Mouse (Mus musculus) forebrain, embryonic 11.5 days (tissue): ENCODE measurements at regions not wholly inside any gene's neighbourhood (a gene's known extent, or its start where the extent isn't known, plus 50 kb on each side); places are given as distances from the start of the nearest gene placed in this dataset.

ENCODE experiments used
- ATAC-seq: fragments of 200-750 bp; cut with Nextera tagmentation; replicated peaks from 2 replicates; pipeline ENCODE4 v1.8.0; 2017; ENCODE audit warnings: moderate TSS enrichment; ENCODE audit not compliant: low FRiP score
- DNase-seq: peaks from one replicate; pipeline ENCODE4 v3.0.0-alpha.2; 2017; ENCODE audit warnings: low spot score
- H3K27ac ChIP-seq: fragments of 300-500 bp; sonication (generic); 2 replicates; pipeline ENCODE4 v1.5.1; 2014; ENCODE audit warnings: low read depth, low read length
- H3K27me3 ChIP-seq: fragments of 300-500 bp; sonication (generic); 2 replicates; pipeline ENCODE4 v1.6.1; 2014; ENCODE audit warnings: mild to moderate bottlenecking, low read length, mixed read lengths; ENCODE audit not compliant: control insufficient read depth, insufficient read depth
- H3K36me3 ChIP-seq: fragments of 300-500 bp; sonication (generic); 2 replicates; pipeline ENCODE4 v1.6.1; 2014; ENCODE audit warnings: mild to moderate bottlenecking, low read length, moderate library complexity, mixed read lengths; ENCODE audit not compliant: control insufficient read depth, insufficient read depth
- H3K4me1 ChIP-seq: fragments of 300-500 bp; sonication (generic); replicated peaks from 2 replicates; pipeline ENCODE4 v1.6.1; 2014; ENCODE audit warnings: low read length, mixed read lengths; ENCODE audit not compliant: control insufficient read depth, insufficient read depth
- H3K4me2 ChIP-seq: fragments of 300-500 bp; sonication (generic); 2 replicates; pipeline ENCODE4 v1.6.1; 2014; ENCODE audit warnings: low read depth, mild to moderate bottlenecking, low read length, moderate library complexity, mixed read lengths; ENCODE audit not compliant: severe bottlenecking
- H3K4me3 ChIP-seq: fragments of 300-500 bp; sonication (generic); 2 replicates; pipeline ENCODE4 v1.5.1; 2014; ENCODE audit warnings: low read depth, low read length
- H3K9ac ChIP-seq: fragments of 300-500 bp; sonication (generic); 2 replicates; pipeline ENCODE4 v1.6.1; 2014; ENCODE audit warnings: low read length
- H3K9me3 ChIP-seq: fragments of 300-500 bp; sonication (generic); 2 replicates; pipeline ENCODE4 v1.6.1; 2016; ENCODE audit warnings: low read length, mixed read lengths; ENCODE audit not compliant: control insufficient read depth
- WGBS: fragments of 180-500 bp; shearing (Covaris S2); extraction: QIAGEN DNeasy Blood & Tissue Kit; methylation state at CpG from one replicate; pipeline ENCODE4 v1.1.7; 2014; 5-methylcytosine and 5-hydroxymethylcytosine counted together

DNA sequence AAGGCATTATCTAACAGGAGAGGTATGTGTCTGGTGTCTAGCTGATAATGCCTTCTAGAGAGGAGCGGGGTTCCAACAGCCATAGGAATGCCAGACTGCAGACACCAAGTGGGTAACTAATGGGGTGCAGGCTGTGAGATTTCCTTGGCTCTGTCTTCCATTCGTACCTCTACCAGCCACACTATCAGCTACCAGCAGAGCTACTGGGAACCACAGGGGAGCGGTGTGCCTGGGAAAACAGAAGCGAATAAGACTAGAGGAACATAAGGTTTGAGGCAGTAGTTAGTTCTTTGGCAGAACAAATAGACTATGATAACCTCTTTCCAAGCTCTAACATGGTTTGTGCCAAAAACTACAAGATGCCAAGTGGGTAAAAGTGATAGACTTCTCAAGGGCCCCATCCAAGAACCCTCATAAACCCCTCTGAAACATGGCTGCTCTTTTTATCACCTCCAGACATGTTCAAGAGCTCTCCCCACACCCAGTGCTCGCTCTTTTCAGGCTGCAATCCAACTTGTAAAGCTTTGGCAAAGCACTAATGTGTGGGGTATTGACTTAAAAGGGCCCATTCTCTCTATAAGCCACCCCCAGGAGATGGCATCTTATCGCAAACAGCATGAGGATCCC is 126.3 kb upstream of the Cdc42ep3 start:
- H3K4me3 ChIP-seq, result no peak overlapping the region
- WGBS, result 89% methylated on average over 6 of the region's 6 CpGs
- DNase-seq, result no peak

DNA sequence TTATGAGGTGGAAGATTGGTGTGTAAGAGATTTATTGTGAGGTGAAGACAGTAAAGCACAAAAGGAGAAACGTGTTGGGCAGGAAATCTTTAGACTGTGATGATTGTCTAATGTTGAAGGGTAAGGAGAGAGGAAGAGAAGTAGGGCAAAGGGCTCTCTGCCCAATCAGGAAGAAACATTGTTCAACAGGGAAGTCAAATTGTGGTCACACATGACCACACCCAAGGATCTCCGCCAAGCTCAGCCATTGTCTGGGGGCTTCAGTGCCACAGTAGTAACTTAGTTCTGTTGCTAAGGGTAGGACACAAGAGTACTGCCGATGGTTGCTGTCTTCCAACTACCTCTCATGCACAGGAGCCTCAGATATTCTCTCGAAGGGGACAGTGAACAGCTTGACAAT is 127.0 kb upstream of the Cdc42ep3 start:
- Histone ChIP-seq H3K9me3 (no peaks in the 10 kb centered on the region), H3K4me3 (no peak overlapping the region), H3K36me3 (no peaks in the 10 kb centered on the region), H3K4me1 (no peaks in the 10 kb centered on the region), H3K9ac (no peak overlapping the region), H3K27ac (no peak overlapping the region), H3K27me3 (no peaks in the 10 kb centered on the region), H3K4me2 (no peak overlapping the region)
- 79% methylated on average over 4 of the region's 4 CpGs for WGBS
- no peak for ATAC-seq
- no peak for DNase-seq

More for the DNA sequence above, 126.3 kb upstream of the Cdc42ep3 start:
- H3K9ac ChIP-seq, result no peak overlapping the region
- H3K36me3 ChIP-seq, result no peaks in the 10 kb centered on the region
- no peaks in the 10 kb centered on the region for H3K27me3 ChIP-seq
- no peak overlapping the region for H3K4me2 ChIP-seq
- H3K4me1 ChIP-seq, result no peaks in the 10 kb centered on the region
- no peak for ATAC-seq
- H3K27ac ChIP-seq, result no peak overlapping the region
- H3K9me3 ChIP-seq, result no peaks in the 10 kb centered on the region

DNA sequence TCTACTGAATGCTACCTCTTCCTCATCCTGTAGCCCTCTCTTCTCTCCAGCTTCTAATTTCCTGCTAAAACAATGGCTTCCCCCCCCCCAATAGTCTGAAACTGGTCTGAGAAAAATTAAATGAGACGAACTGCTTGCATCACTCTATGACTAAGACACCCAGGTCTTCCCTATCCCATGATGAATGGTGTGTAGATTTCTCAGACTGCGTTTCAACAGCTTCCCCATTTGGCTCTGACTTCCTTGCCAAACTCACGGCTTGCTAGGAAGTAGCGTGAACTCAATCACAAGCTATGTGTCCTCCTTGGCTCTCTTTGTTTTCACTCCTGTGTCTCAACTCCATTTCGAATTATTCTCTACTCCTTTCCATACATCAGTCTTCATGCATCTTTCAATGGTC is 126.4 kb upstream of the Rmdn2 start:
- DNase-seq (no peak), ATAC-seq (no peak)
- Histone ChIP-seq H3K9ac (no peak overlapping the region), H3K4me2 (no peak overlapping the region), H3K4me3 (no peak overlapping the region), H3K4me1 (no peaks in the 10 kb centered on the region), H3K9me3 (no peaks in the 10 kb centered on the region), H3K36me3 (no peaks in the 10 kb centered on the region), H3K27me3 (no peaks in the 10 kb centered on the region), H3K27ac (no peak overlapping the region)
- WGBS, result 90% methylated on average over 5 of the region's 5 CpGs

DNA sequence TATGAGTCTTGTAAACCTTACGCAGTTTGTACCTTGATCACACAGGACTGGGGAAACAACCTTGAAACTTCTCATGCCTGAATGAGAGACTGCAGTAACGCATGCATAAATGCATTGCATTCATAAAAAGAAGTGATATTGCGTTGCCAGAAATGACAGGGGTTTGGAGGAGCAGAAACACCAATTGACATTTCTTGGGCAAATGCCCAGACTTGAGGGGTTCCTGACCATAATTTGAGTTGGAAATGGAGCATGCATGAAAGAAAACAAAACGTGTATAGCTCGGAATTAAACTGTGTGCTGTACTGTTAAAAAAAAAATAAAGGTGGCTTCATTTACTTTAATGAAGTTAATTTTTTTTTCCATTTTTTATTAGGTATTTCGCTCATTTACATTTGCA is 122.4 kb upstream of the Rmdn2 start:
- ATAC-seq, result no peak
- WGBS, result 88% methylated on average over 6 of the region's 6 CpGs
- no peak overlapping the region for H3K9ac ChIP-seq

DNA sequence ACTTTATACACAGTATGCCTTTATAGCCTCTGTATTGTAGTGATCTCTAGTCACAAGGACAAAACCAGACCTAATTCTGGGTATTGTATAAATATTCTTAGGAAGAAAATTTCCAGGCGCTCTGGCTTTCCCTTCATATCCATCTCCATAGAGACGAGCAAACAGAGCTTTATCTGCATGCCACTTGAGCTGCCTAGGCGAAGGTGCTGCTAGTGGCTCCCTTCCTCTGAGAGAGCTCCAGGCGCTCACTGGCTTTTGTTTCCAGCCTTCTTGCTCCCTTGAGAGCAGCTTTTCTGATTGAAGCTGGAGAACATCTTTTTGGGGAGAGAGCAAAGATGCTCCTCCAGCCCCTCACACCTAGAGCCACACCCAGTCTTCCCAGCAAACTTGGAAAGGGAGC is 114.0 kb upstream of the Rmdn2 start:
- Histone ChIP-seq H3K36me3 (no peaks in the 10 kb centered on the region), H3K27me3 (no peaks in the 10 kb centered on the region), H3K4me3 (no peak overlapping the region), H3K4me1 (no peaks in the 10 kb centered on the region), H3K9me3 (no peaks in the 10 kb centered on the region), H3K9ac (no peak overlapping the region), H3K27ac (no peak overlapping the region), H3K4me2 (no peak overlapping the region)
- no peak for ATAC-seq
- DNase-seq, result no peak
- WGBS, result 83% methylated on average over 4 of the region's 4 CpGs

More for the DNA sequence above, 122.4 kb upstream of the Rmdn2 start:
- no peaks in the 10 kb centered on the region for H3K4me1 ChIP-seq
- no peak overlapping the region for H3K4me3 ChIP-seq
- no peak overlapping the region for H3K27ac ChIP-seq
- no peak for DNase-seq
- H3K9me3 ChIP-seq, result no peaks in the 10 kb centered on the region
- no peaks in the 10 kb centered on the region for H3K36me3 ChIP-seq
- H3K4me2 ChIP-seq, result no peak overlapping the region
- H3K27me3 ChIP-seq, result no peaks in the 10 kb centered on the region

DNA sequence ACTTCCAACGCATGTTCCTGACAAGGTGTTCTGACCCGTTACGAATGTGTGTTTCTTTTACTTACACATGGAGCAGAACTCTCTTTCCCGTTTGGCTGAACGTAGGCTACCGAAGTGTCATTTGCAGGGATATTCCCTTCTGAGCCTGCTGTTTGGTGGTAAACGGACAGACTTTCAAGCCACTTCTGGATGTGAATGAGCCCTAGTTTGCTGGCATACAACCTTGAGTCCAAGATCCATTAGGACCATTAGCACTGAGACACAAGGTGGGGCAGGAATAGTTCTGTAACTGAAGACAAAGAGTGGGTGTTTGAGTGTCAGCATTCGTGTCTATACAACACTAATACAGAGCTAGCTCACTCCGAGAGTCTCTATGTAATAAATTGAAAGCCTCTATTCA is 113.3 kb upstream of the Rmdn2 start:
- H3K27ac ChIP-seq, result no peak overlapping the region
- H3K36me3 ChIP-seq, result no peaks in the 10 kb centered on the region
- 91% methylated on average over 9 of the region's 9 CpGs for WGBS
- DNase-seq, result no peak
- H3K4me3 ChIP-seq, result no peak overlapping the region
- H3K9ac ChIP-seq, result no peak overlapping the region
- H3K27me3 ChIP-seq, result no peaks in the 10 kb centered on the region
- no peaks in the 10 kb centered on the region for H3K9me3 ChIP-seq
- no peaks in the 10 kb centered on the region for H3K4me1 ChIP-seq
- no peak for ATAC-seq
- no peak overlapping the region for H3K4me2 ChIP-seq

DNA sequence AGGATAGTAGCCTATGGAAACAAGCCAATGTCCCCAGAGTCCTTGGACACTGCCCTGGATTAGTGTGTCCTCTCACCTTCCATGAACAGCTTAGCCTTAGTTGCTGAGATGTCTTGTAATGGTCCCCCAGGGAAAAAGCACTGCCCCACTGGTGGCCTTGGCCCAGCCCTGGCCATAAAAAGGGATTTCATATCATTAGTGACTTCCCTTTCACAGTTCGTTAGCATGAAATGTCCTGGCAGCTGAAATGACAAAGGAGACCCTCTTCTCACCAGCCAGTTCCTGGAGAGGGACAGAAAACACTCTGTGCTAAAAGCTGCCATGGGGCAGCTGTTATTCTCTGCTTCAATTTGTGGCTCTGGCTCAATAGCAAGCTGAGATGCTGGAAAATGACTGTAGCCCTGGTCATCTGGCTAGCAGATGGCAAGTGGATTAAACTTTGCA is 110.6 kb upstream of the Rmdn2 start:
- H3K4me1 ChIP-seq, result no peaks in the 10 kb centered on the region
- WGBS, result 33% methylated on average over 1 of the region's 1 CpGs
- H3K36me3 ChIP-seq, result no peaks in the 10 kb centered on the region
- H3K4me3 ChIP-seq, result no peak overlapping the region
- DNase-seq (no peak), ATAC-seq (no peak)
- H3K27ac ChIP-seq, result no peak overlapping the region
- no peak overlapping the region for H3K9ac ChIP-seq
- no peak overlapping the region for H3K4me2 ChIP-seq
- H3K9me3 ChIP-seq, result no peaks in the 10 kb centered on the region
- no peaks in the 10 kb centered on the region for H3K27me3 ChIP-seq

DNA sequence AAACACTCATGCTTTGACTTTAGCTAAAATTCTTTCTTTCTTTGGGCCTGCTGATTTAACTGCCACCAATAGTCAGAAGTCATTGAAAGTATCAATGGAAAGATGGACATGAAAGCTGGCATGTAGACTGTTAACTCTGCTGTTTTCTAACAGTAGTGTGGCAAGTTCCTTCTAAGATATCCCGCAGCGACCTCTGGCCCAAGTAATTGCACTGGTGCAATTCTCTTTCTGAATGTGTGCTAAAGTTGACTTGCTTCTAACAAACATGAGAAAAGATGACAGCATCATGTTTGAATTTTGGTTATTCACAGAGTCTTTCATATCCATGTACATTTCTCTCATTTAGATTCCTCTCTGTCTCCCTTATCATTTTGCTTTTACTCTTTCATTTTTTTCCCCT is 109.7 kb upstream of the Rmdn2 start:
- Histone ChIP-seq H3K27ac (no peak overlapping the region), H3K9me3 (no peaks in the 10 kb centered on the region), H3K4me1 (no peaks in the 10 kb centered on the region), H3K4me2 (no peak overlapping the region), H3K36me3 (no peaks in the 10 kb centered on the region), H3K9ac (no peak overlapping the region), H3K27me3 (no peaks in the 10 kb centered on the region), H3K4me3 (no peak overlapping the region)
- DNase-seq, result no peak
- WGBS, result 89% methylated on average over 2 of the region's 2 CpGs
- no peak for ATAC-seq

DNA sequence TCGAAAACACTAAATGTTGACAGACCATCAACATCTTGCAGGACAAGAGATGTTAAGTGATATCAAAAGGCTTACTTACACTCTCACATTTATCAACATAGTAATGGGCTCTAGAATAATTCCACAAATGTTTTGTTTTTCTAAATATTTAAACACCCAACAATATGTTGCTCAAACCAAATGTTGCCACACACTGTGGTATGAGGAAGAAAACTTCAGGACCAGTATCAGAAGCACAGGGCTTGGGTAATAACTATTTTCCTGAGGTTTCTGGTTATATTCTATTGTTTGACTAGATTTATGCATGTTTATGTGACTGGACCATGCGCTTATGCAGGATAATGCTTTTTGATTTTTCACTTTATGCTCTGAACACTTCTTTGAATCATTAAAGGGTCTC is 108.6 kb upstream of the Rmdn2 start:
- WGBS, result 90% methylated on average over 2 of the region's 2 CpGs
- no peak for ATAC-seq

More for the DNA sequence above, 108.6 kb upstream of the Rmdn2 start:
- H3K9ac ChIP-seq, result no peak overlapping the region
- no peak for DNase-seq
- no peak overlapping the region for H3K4me3 ChIP-seq
- H3K9me3 ChIP-seq, result no peaks in the 10 kb centered on the region
- H3K4me1 ChIP-seq, result no peaks in the 10 kb centered on the region
- H3K27ac ChIP-seq, result no peak overlapping the region
- no peak overlapping the region for H3K4me2 ChIP-seq
- H3K27me3 ChIP-seq, result no peaks in the 10 kb centered on the region
- H3K36me3 ChIP-seq, result no peaks in the 10 kb centered on the region
